Mouse (Mus musculus): Measurements from ENCODE around the gene Appl1. TPM values are rescaled to one million over a fixed set of nuclear protein-coding genes. Genes with fewer than 3 reads are reported as not detected.

The Appl1 gene
- total and polyA plus RNA-seq, 3 experiments = 2.5 to 4.5 TPM; not detected in 1

GRCm38 (mm10) chr14:26879976-26880375, 91.1 kb downstream of the Appl1 start:
- TF ChIP-seq CHD1 (IDR thresholded peaks at IDR 0.05; ENCODE audit: low read depth, low read length) (no peak), BHLHE40 (IDR thresholded peaks at IDR 0.05; ENCODE audit: borderline replicate concordance, low read depth, low read length) (no peak), RAD21 (IDR thresholded peaks at IDR 0.05; ENCODE audit: low read depth, low read length) (no peak), ZMIZ1 (IDR thresholded peaks at IDR 0.05; ENCODE audit: low read depth, low read length) (no peak), ZC3H11A (IDR thresholded peaks at IDR 0.05; ENCODE audit: low read depth, low read length) (no peak), TAL1 (IDR thresholded peaks at IDR 0.05; ENCODE audit: low read length) (no peak), MAFK (IDR thresholded peaks at IDR 0.05; ENCODE audit: borderline replicate concordance, low read depth, low read length) (no peak), E2F4 (IDR thresholded peaks at IDR 0.05; ENCODE audit: borderline replicate concordance, low read depth, low read length) (no peak), NELFE (IDR thresholded peaks at IDR 0.05; ENCODE audit: low read depth, low read length) (no peak), POLR2AphosphoS2 (IDR thresholded peaks at IDR 0.05; ENCODE audit: low read length) (no peak)
- no peak overlapping the region for H3K9ac ChIP-seq (ENCODE audit: control insufficient read depth, low read depth, low read length, poor library complexity, severe bottlenecking)

GRCm38 (mm10) chr14:26878756-26879155, 92.3 kb downstream of the Appl1 start:
- no peak for DNase-seq (ENCODE audit: low read depth, low spot score)
- H3K36me3 ChIP-seq (ENCODE audit: control insufficient read depth in 1 of 2, insufficient read depth in 2 of 2, low read length in 2 of 2) = no peaks in the 10 kb centered on the region
- no peaks in the 10 kb centered on the region for H3K4me1 ChIP-seq (ENCODE audit: control insufficient read depth in 1 of 2, insufficient read depth in 2 of 2, low read length in 2 of 2)
- H3K9me3 ChIP-seq (replicated peaks; ENCODE audit: insufficient read depth, low read length) = no peaks in the 10 kb centered on the region
- H3K27ac ChIP-seq (ENCODE audit: control insufficient read depth, low read depth, low read length) = no peak overlapping the region
- H3K4me3 ChIP-seq (ENCODE audit: control insufficient read depth in 1 of 2, insufficient read depth in 1 of 2, low read depth in 2 of 2, low read length in 2 of 2) = no peak overlapping the region
- no peak overlapping the region for H3K9ac ChIP-seq (ENCODE audit: control insufficient read depth, low read depth, low read length, poor library complexity, severe bottlenecking)
- H3K27me3 ChIP-seq (ENCODE audit: control insufficient read depth in 1 of 2, insufficient read depth in 2 of 2, low read length in 2 of 2) = peaks cover 3 to 4% of the 10 kb centered on the region in 2 experiments; a peak in 3 of 4 replicates
- TF ChIP-seq MXI1 (IDR thresholded peaks at IDR 0.05; ENCODE audit: low read depth, low read length) = no peak
- no peak for TF ChIP-seq SIN3A (IDR thresholded peaks at IDR 0.05; ENCODE audit: low read length)
- H3K79me2 ChIP-seq (ENCODE audit: control insufficient read depth, insufficient read depth, low read length, poor library complexity) = no peaks in the 10 kb centered on the region

More at GRCm38 (mm10) chr14:26879976-26880375, 91.1 kb downstream of the Appl1 start:
- Histone ChIP-seq H3K4me1 (ENCODE audit: control insufficient read depth in 1 of 2, insufficient read depth in 2 of 2, low read length in 2 of 2) (no peaks in the 10 kb centered on the region), H3K79me2 (ENCODE audit: control insufficient read depth, insufficient read depth, low read length, poor library complexity) (no peaks in the 10 kb centered on the region), H3K27ac (ENCODE audit: control insufficient read depth, low read depth, low read length) (no peak overlapping the region), H3K36me3 (ENCODE audit: control insufficient read depth in 1 of 2, insufficient read depth in 2 of 2, low read length in 2 of 2) (no peaks in the 10 kb centered on the region), H3K27me3 (ENCODE audit: control insufficient read depth in 1 of 2, insufficient read depth in 2 of 2, low read length in 2 of 2) (peaks cover 2 to 3% of the 10 kb centered on the region in 2 experiments; a peak in 3 of 4 replicates), H3K9me3 (replicated peaks; ENCODE audit: insufficient read depth, low read length) (no peaks in the 10 kb centered on the region), H3K4me3 (ENCODE audit: control insufficient read depth in 1 of 2, insufficient read depth in 1 of 2, low read depth in 2 of 2, low read length in 2 of 2) (no peak overlapping the region)
- DNase-seq (ENCODE audit: low read depth, low spot score) = no peak

Other genes with a start within 250 kb of the Appl1 start
- gene Asb14, start 76.7 kb downstream of the Appl1 start, total RNA-seq (2012; rRNA removed) = not detected in 2 replicates
- under 1 TPM in 1 of 2 experiments, not detected in 1; 0.06 TPM for gene Asb14, start 76.7 kb downstream of the Appl1 start, polyA plus RNA-seq (2012; ENCODE audit: insufficient read depth in 1 of 2, insufficient read length in 2 of 2, low read depth in 1 of 2, low replicate concordance in 2 of 2, missing spikeins in 1 of 2)
- not detected in 2 replicates for gene Hesx1, start 23.2 kb upstream of the Appl1 start, total RNA-seq (2012; rRNA removed)
- gene Hesx1, start 23.2 kb upstream of the Appl1 start, polyA plus RNA-seq (2012; ENCODE audit: insufficient read depth in 1 of 2, insufficient read length in 2 of 2, low read depth in 1 of 2, low replicate concordance in 2 of 2, missing spikeins in 1 of 2) = not detected
- gene Il17rd, start 67.7 kb upstream of the Appl1 start, total RNA-seq (2012; rRNA removed) = 0.04 TPM in 1 of 2 replicates, not detected in the other
- not detected for gene Il17rd, start 67.7 kb upstream of the Appl1 start, polyA plus RNA-seq (2012; ENCODE audit: insufficient read depth in 1 of 2, insufficient read length in 2 of 2, low read depth in 1 of 2, low replicate concordance in 2 of 2, missing spikeins in 1 of 2)
- 1.3 and 2.1 TPM in 2 replicates for gene Arhgef3, start 143.7 kb upstream of the Appl1 start, total RNA-seq (2012; rRNA removed)
- gene Arhgef3, start 143.7 kb upstream of the Appl1 start, polyA plus RNA-seq (2012; ENCODE audit: insufficient read depth in 1 of 2, insufficient read length in 2 of 2, low read depth in 1 of 2, low replicate concordance in 2 of 2, missing spikeins in 1 of 2) = 1 to 10 TPM in 1 of 2 experiments, not detected in 1; 2.7 TPM

Measured in MEL (cell line).